Mouse (Mus musculus): ENCODE data around the gene Cntrl.
A peak's percentile ranks its signal among the peaks of the same experiment; 100 is the strongest.

- TF ChIP-seq CTCF (IDR thresholded peaks at IDR 0.05; ENCODE audit: low read depth) = peak; percentile 28; the same call in 1 of the 2 replicates
- TF ChIP-seq EP300 (IDR thresholded peaks at IDR 0.05; ENCODE audit: low read depth) = no peak
Measured at GRCm38 (mm10) chr2:35131991-35132661, 22.8 kb downstream of the Cntrl start.
